Mouse (Mus musculus): ENCODE results near the gene Tmco5.
"Not testable (repeated sequence)": the region's sequence is repeated elsewhere in the genome, so short reads cannot be mapped to it uniquely, and the experiment has no call there.

Gene Tmco5

DNA sequence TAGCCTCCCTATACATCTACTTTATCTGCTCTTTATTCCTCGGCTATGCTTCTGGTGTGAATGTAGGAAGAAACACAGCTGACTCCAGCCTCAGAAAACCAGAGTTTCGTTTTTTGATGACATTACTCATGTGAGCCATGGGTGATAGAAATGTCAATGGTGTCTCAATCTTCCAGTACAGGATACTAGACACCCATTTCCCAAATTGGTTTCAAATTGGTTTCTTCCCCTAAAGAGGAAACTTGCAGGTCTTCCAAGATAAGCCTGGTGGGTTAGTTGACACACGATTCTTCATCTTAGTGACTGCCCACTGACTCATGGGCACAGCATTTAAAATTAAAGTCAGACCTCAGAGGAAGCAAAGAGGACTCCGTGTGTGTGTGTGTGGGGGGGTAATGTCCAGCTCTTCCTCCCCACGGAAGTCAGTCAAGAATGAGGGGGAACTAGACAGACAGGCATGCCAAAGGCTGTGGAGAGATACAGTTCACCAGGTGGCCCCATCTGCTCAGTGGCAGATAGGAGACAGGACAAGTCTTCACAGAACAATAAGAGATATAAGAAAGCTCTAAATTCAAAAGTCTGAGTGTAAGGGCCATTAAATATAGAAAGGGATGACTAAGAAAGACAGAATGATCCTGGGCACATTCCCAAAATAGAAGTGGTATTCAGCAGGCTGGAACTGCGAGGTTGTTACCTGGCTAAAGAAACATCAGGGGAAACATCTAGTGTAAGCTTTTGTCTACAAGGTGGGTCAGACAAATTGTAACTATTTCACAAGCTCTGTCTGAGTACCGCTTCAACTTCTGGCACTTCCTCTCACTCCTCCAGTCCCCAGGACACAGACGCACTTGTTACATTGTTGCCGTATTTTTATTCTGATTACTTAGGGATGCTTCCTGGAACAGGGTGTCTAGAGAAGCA lies 44.3 kb downstream of the Tmco5 start:
- no peak for DNase-seq (ENCODE audit: low spot score)

GRCm38 (mm10) chr2:116923684-116924083 lies 45.2 kb downstream of the Tmco5 start:
- DNase-seq (ENCODE audit: low spot score) = no peak

DNA sequence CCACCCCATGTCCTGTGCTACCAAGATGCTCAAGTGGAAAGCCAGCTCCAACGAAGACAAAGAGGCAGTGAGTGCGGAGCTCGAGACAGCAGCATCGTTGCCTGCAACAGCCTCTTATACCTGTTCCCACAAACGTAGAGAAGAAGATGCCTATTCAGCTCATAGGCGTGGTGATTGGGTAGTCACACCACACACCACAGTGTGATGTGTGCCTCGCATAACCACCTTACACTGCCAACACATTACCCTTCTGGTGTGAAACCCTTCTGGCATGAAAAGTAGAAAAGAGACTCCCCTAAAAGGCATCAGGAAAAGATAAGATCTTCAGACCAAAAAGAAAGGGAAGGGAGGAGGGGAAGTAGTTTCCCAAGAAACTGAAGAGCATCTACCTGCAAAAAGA lies 45.8 kb downstream of the Tmco5 start:
- no peak for DNase-seq (ENCODE audit: low spot score)

- no peak for DNase-seq (ENCODE audit: low spot score)
Measured at GRCm38 (mm10) chr2:116925230-116925629, 46.7 kb downstream of the Tmco5 start.

DNA sequence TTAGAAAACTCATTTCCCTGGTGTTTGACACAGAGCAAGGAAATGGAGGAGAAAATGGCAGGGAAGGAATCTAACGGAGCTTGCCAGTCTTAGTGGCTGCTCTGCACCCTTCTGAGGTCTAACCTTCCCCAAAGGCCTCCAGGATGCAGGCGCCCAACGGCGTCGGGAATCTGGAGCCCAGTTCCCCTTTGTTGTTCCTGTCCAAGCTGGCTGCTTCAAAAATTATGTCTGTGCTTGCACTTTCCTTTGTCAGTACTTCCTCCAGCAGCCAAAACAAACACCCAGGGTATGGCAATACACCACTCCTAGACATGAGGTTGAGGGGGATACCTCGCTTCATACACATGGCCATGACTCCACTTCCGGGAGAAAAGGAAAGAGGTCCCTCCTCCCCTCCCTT lies 53.7 kb downstream of the Tmco5 start:
- DNase-seq (ENCODE audit: low spot score) = no peak

GRCm38 (mm10) chr2:116934236-116934635 lies 55.7 kb downstream of the Tmco5 start:
- not testable (repeated sequence) for DNase-seq (ENCODE audit: low spot score)

DNA sequence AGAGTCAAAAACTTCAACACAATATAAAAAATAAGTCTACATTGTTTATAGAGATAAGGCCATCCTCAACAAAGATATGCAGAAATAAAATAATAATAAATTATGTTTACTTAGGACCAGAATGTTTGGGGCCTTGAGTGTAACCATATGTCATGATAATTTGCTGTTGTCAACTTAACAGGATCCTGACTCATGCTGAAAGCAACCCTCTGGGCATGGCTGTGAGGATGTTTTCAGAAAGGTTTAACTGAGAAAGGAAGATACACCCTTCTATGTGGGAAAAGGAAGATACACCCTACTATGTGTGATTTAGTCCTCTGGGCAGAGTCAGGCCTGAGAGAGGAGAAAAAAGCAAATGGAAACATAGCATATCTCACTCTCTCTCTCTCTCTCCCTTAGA lies 56.3 kb downstream of the Tmco5 start:
- DNase-seq (ENCODE audit: low spot score) = no peak

GRCm38 (mm10) chr2:116936371-116936770 lies 57.9 kb downstream of the Tmco5 start:
- DNase-seq (ENCODE audit: low spot score) = no peak

- DNase-seq (ENCODE audit: low spot score) = peak; percentile 21
Measured at GRCm38 (mm10) chr2:116937166-116937565, 58.7 kb downstream of the Tmco5 start.

DNA sequence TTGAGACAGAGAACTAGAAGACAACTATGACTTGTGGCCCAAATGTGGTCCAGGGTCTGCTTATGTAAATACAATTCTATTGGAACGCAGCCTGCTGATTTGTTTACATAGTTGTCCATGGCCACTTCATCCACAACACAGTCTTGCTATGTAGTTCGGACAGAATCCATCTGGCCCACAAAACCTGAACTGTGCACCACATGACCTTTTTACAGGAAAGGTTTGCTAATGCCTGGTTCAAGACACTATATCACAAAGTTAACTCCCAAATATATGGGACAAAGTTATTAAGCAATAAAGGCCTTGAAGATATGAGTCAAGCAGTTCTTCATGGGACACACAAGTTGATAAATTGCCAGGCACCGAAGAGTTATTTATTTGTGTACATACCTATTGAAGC lies 63.3 kb downstream of the Tmco5 start:
- no peak for DNase-seq (ENCODE audit: low spot score)

Data from ovary, adult 18-20 months (tissue).